Mouse (Mus musculus) lung, postnatal 0 days (tissue): ENCODE measurements around the gene Srp14. TPM values are rescaled to one million over a fixed set of nuclear protein-coding genes. Genes with fewer than 3 reads are reported as not detected.

Experiments used
- ATAC-seq: fragments of 200-750 bp; cut with Nextera tagmentation; 2 replicates; pipeline ENCODE4 v1.8.0; 2017; ENCODE audit warnings: moderate library complexity
- DNase-seq: peaks from one replicate; pipeline ENCODE4 v3.0.0-alpha.2; 2016; ENCODE audit warnings: low spot score
- H3K27ac ChIP-seq: fragments of 300-500 bp; sonication (generic); 2 replicates; pipeline ENCODE4 v1.5.1; 2014; ENCODE audit warnings: antibody characterized with exemption, mild to moderate bottlenecking, low read length, mixed read lengths
- H3K27me3 ChIP-seq: fragments of 300-500 bp; sonication (generic); replicated peaks from 2 replicates; pipeline ENCODE4 v1.6.1; 2014; ENCODE audit warnings: low read length, mixed read lengths; ENCODE audit not compliant: insufficient read depth
- H3K36me3 ChIP-seq: fragments of 300-500 bp; sonication (generic); 2 replicates; pipeline ENCODE4 v1.6.1; 2014; ENCODE audit warnings: low read length, mixed read lengths; ENCODE audit not compliant: insufficient read depth
- H3K4me1 ChIP-seq: fragments of 300-500 bp; sonication (generic); 2 replicates; pipeline ENCODE4 v1.6.1; 2014; ENCODE audit warnings: antibody characterized with exemption, low read depth, low read length, mixed read lengths; ENCODE audit not compliant: insufficient read depth
- H3K4me2 ChIP-seq: fragments of 300-500 bp; sonication (generic); replicated peaks from 2 replicates; pipeline ENCODE4 v1.6.1; 2014; ENCODE audit warnings: low read depth, mild to moderate bottlenecking, low read length, moderate library complexity, mixed read lengths
- H3K4me3 ChIP-seq: fragments of 300-500 bp; sonication (generic); 2 replicates; pipeline ENCODE4 v1.5.1; 2014; ENCODE audit warnings: low read depth, low read length
- H3K9ac ChIP-seq: fragments of 300-500 bp; sonication (generic); replicated peaks from 2 replicates; pipeline ENCODE4 v1.6.1; 2014; ENCODE audit warnings: low read depth, mild to moderate bottlenecking
- H3K9me3 ChIP-seq: fragments of 300-500 bp; sonication (generic); 2 replicates; pipeline ENCODE4 v1.6.1; 2016; ENCODE audit warnings: low read length, mixed read lengths
- CTCF ChIP-seq: IDR thresholded peaks from 2 replicates; pipeline ENCODE4 v1.5.1; 2016; ENCODE audit warnings: antibody characterized with exemption, mild to moderate bottlenecking
- EP300 ChIP-seq: IDR thresholded peaks from 2 replicates; pipeline ENCODE4 v1.6.1; 2016; ENCODE audit warnings: antibody characterized with exemption, mild to moderate bottlenecking, control low read depth
- WGBS: fragments of 180-500 bp; shearing (Covaris S2); extraction: QIAGEN DNeasy Blood & Tissue Kit; methylation state at CpG from one replicate; pipeline ENCODE4 v1.1.7; 2014; 5-methylcytosine and 5-hydroxymethylcytosine counted together
- polyA plus RNA-seq: library from polyadenylated mRNA; unstranded; fragments of >200 nt; fragmentation: Nextera tagmentation; extraction: Ambion mirVana; gene quantifications from 2 replicates; pipeline ENCODE4 v1.2.1, GENCODE M21; 2015

The Srp14 gene
- polyA plus RNA-seq, 1 experiment from 2014 or later = 275 TPM

DNA sequence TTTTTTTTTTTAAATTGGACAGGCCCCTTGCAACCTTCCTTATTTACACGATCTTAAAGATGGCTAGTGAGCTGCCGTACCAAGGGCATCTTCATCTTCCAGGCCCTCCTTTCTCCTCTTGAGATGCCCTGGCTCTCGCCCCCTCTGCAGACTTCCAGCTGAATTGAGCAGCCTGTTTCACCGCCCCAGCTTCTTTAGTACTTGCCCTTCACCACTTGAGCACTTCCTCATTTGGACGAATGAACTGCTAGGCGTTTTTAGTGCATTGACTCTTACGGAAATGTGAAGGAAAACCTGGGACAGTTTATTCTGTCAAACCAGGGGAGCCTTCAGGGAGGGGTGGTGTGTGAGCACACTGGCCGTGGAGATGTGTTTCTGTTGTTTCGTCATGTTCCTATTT is 50.2 kb downstream of the Srp14 start:
- H3K27me3 ChIP-seq = no peaks in the 10 kb centered on the region
- no peaks in the 10 kb centered on the region for H3K4me1 ChIP-seq
- DNase-seq = peak; percentile 22
- no peaks in the 10 kb centered on the region for H3K9me3 ChIP-seq
- no peak for ATAC-seq
- WGBS = 55% methylated on average over 9 of the region's 9 CpGs
- TF ChIP-seq EP300 = no peak
- no peak for TF ChIP-seq CTCF
- H3K4me3 ChIP-seq = no peak overlapping the region
- no peak overlapping the region for H3K9ac ChIP-seq
- H3K27ac ChIP-seq = no peak overlapping the region
- peaks cover 36% of the 10 kb centered on the region for H3K36me3 ChIP-seq
- H3K4me2 ChIP-seq = no peak overlapping the region

DNA sequence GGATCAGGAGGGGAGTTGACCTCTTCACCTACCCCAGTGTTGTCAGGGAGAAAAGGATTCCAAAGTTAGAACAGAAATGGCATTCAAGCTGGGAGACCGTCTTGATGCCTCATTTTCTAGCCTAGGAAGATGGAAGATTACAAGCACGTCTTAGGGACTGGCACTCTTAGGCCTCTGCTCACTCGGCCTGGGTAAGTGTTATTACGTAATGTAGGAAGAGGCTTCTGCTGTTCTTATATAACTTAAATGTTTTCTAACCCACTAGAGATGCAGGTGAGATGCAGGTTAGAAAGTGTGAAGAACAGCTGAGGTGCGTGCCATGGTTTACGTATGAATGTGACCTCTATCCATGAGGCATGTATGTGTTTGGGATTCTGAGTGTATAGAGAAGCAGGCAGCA is 51.2 kb downstream of the Srp14 start:
- 63% methylated on average over 6 of the region's 6 CpGs for WGBS
- no peak overlapping the region for H3K4me3 ChIP-seq
- H3K27me3 ChIP-seq = no peaks in the 10 kb centered on the region
- H3K9ac ChIP-seq = no peak overlapping the region
- TF ChIP-seq EP300 (no peak), CTCF (no peak)
- ATAC-seq (peak; percentile 46; the same call in 1 of the 2 replicates), DNase-seq (peak; percentile 60)
- no peak overlapping the region for H3K4me2 ChIP-seq
- H3K4me1 ChIP-seq = no peaks in the 10 kb centered on the region
- no peaks in the 10 kb centered on the region for H3K9me3 ChIP-seq
- peaks cover 30% of the 10 kb centered on the region for H3K36me3 ChIP-seq
- H3K27ac ChIP-seq = no peak overlapping the region

Other genes starting within 250 kb of the Srp14 start
- 2.3 and 3.1 TPM in 2 replicates for gene Fsip1, start 222.7 kb downstream of the Srp14 start, polyA plus RNA-seq
- gene Gpr176, start 106.3 kb downstream of the Srp14 start, polyA plus RNA-seq = 0.18 and 0.26 TPM in 2 replicates
- 5.2 and 6.2 TPM in 2 replicates for gene Eif2ak4, start 91.1 kb downstream of the Srp14 start, polyA plus RNA-seq
- gene Bmf, start 70.0 kb upstream of the Srp14 start, polyA plus RNA-seq = 7.3 and 9.8 TPM in 2 replicates
- 4.1 and 5.8 TPM in 2 replicates for gene Bub1b, start 118.5 kb upstream of the Srp14 start, polyA plus RNA-seq
- gene Pak6, start 183.6 kb upstream of the Srp14 start, polyA plus RNA-seq = 1.1 and 2.0 TPM in 2 replicates
- gene Ankrd63, start 224.3 kb upstream of the Srp14 start, polyA plus RNA-seq = 0.02 and 0.05 TPM in 2 replicates
- gene Plcb2, start 248.7 kb upstream of the Srp14 start, polyA plus RNA-seq = 1.6 TPM in 2 replicates